Mouse (Mus musculus) neural tube, embryonic 12.5 days (tissue): ENCODE results near the gene Hivep3. TPM values are rescaled to one million over a fixed set of nuclear protein-coding genes. Genes with fewer than 3 reads are reported as not detected.

Source experiments
- ATAC-seq: fragments of 200-750 bp; cut with Nextera tagmentation; 2 replicates; pipeline ENCODE4 v1.8.0; 2017; ENCODE audit warnings: low read depth, mild to moderate bottlenecking, moderate TSS enrichment, moderate library complexity; ENCODE audit not compliant: low FRiP score
- H3K27ac ChIP-seq: fragments of 300-500 bp; sonication (generic); 2 replicates; pipeline ENCODE4 v1.5.1; 2016
- H3K27me3 ChIP-seq: fragments of 300-500 bp; sonication (generic); replicated peaks from 2 replicates; pipeline ENCODE4 v1.6.1; 2016; ENCODE audit warnings: mild to moderate bottlenecking
- H3K36me3 ChIP-seq: fragments of 300-500 bp; sonication (generic); 2 replicates; pipeline ENCODE4 v1.6.1; 2016; ENCODE audit warnings: mild to moderate bottlenecking
- H3K4me1 ChIP-seq: fragments of 300-500 bp; sonication (generic); 2 replicates; pipeline ENCODE4 v1.6.1; 2016
- H3K4me2 ChIP-seq: fragments of 300-500 bp; sonication (generic); replicated peaks from 2 replicates; pipeline ENCODE4 v1.6.1; 2016; ENCODE audit warnings: mild to moderate bottlenecking
- H3K4me3 ChIP-seq: fragments of 300-500 bp; sonication (generic); 2 replicates; pipeline ENCODE4 v1.5.1; 2016
- H3K9ac ChIP-seq: fragments of 300-500 bp; sonication (generic); 2 replicates; pipeline ENCODE4 v1.6.1; 2016; ENCODE audit warnings: mild to moderate bottlenecking
- H3K9me3 ChIP-seq: fragments of 300-500 bp; sonication (generic); 2 replicates; pipeline ENCODE4 v1.6.1; 2016; ENCODE audit warnings: mild to moderate bottlenecking
- WGBS: fragments of 180-500 bp; shearing (Covaris S2); methylation state at CpG from one replicate; pipeline ENCODE4 v1.1.7; 2016; 5-methylcytosine and 5-hydroxymethylcytosine counted together
- polyA plus RNA-seq: library from polyadenylated mRNA; unstranded; fragments of >200 nt; fragmentation: Nextera tagmentation; extraction: Ambion mirVana; gene quantifications from 2 replicates; pipeline ENCODE4 v1.2.1, GENCODE M21; 2016

The Hivep3 gene
- polyA plus RNA-seq, 1 experiment from 2014 or later: 11.9 TPM

DNA sequence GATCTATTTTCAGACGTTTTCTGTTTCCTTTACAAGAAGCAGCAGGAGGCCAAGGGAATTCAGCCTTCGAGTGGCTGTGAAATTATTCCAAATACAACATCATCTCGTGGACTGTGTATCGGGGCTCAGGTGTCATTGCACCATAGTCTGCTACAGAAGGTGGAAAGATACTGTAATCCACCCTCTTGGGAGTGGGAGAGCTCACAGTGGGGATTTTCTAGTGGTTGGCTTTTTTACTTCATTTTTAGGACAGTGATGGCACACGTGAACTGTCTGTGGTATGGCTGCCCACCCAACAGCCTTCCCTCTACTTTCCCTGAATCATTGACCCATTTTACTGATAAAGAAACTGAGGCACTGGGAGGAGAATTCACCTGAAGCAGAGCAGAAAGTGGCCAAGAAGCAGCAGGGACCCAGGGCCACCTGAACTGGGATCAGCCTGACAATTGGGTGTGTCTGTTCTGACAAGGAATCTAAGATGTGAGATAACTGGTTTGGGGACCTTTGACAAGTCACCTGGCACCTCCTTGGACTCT is 233.6 kb downstream of the Hivep3 start:
- Histone ChIP-seq H3K27me3 (no peaks in the 10 kb centered on the region), H3K9me3 (no peaks in the 10 kb centered on the region), H3K27ac (no peak overlapping the region), H3K9ac (no peak overlapping the region), H3K4me1 (peaks cover 27% of the 10 kb centered on the region), H3K4me2 (no peak overlapping the region), H3K4me3 (no peak overlapping the region), H3K36me3 (no peaks in the 10 kb centered on the region)
- WGBS: 57% methylated on average over 5 of the region's 5 CpGs
- no peak for ATAC-seq

GRCm38 (mm10) chr4:119967636-119968035 is 234.1 kb downstream of the Hivep3 start:
- Histone ChIP-seq H3K4me3 (no peak overlapping the region), H3K9ac (no peak overlapping the region), H3K4me2 (no peak overlapping the region), H3K36me3 (no peaks in the 10 kb centered on the region), H3K27me3 (no peaks in the 10 kb centered on the region), H3K4me1 (peaks cover 30% of the 10 kb centered on the region), H3K9me3 (no peaks in the 10 kb centered on the region), H3K27ac (no peak overlapping the region)
- ATAC-seq: no peak
- WGBS: 74% methylated on average over 2 of the region's 2 CpGs

DNA sequence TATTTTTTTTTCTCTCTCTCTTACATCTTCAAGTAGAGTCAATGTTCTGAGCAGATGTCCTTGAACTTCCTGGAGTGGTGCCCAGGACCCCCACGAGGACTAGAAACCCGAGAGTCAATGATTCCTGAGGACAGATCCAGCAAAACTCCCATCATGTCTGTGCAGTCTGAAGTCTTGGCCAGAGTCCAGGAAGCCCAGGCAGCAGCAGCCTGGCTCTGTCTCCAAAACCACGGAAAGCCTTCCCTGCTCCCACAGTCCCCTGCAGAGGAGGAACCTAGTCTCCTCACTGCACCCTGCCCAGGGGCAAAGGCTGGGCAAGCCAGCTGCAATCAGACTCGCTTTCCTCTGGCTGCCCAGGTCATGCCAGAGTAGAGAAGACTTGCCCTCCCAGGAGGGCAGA is 234.5 kb downstream of the Hivep3 start:
- Histone ChIP-seq H3K9me3 (no peaks in the 10 kb centered on the region), H3K36me3 (no peaks in the 10 kb centered on the region), H3K4me3 (no peak overlapping the region), H3K9ac (no peak overlapping the region), H3K4me1 (peaks cover 35% of the 10 kb centered on the region), H3K4me2 (no peak overlapping the region), H3K27me3 (no peaks in the 10 kb centered on the region), H3K27ac (no peak overlapping the region)
- no peak for ATAC-seq
- WGBS: 44% methylated on average over 4 of the region's 4 CpGs

DNA sequence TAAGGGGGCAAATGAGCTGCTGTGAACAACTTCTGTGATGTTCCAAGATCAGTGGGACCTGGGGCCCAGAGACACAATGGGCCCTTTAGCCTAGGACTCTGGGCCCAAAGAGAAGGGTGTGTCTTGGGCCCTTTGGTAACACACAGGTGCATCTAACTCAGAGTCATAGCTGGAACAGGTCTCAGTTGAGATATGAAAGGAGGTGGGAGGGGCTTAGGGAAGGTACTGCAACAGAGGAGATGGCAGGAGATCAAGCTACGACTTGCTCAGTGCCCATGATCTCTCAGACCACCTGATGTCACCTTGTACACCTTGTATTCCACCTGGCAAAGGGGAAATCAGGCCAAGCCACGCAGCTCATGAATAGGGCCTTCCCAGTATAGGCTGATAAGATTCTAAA is 235.3 kb downstream of the Hivep3 start:
- H3K4me3 ChIP-seq: no peak overlapping the region
- H3K4me1 ChIP-seq: peaks cover 35% of the 10 kb centered on the region

DNA sequence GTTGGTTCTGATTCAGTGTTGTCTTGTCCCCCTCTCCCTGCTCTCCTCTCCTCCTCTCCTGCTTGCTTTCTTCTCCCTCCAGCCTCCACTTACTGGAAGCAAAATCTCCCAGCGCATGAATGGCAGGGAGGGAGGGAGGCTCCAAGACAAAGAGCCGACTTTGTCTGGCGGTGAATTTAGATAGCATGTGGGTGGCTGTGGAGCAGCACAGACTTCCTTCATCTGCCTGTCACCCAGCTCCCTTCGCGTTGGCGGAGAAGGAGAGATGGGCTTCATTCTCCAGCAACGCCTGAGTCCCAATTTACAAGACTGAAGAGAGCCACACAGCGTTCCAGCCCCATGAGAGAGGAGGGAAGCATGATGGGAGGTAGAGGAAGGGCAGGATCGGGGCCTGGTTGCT is 236.6 kb downstream of the Hivep3 start:
- WGBS: 50% methylated on average over 9 of the region's 9 CpGs
- Histone ChIP-seq H3K9ac (no peak overlapping the region), H3K4me2 (no peak overlapping the region), H3K4me3 (no peak overlapping the region), H3K4me1 (peaks cover 35% of the 10 kb centered on the region), H3K9me3 (no peaks in the 10 kb centered on the region), H3K27me3 (no peaks in the 10 kb centered on the region), H3K27ac (no peak overlapping the region), H3K36me3 (no peaks in the 10 kb centered on the region)
- no peak for ATAC-seq

More for the DNA sequence above, 235.3 kb downstream of the Hivep3 start:
- Histone ChIP-seq H3K36me3 (no peaks in the 10 kb centered on the region), H3K27ac (no peak overlapping the region), H3K9ac (no peak overlapping the region), H3K9me3 (no peaks in the 10 kb centered on the region), H3K4me2 (no peak overlapping the region), H3K27me3 (no peaks in the 10 kb centered on the region)
- ATAC-seq: no peak
- WGBS: 81% methylated on average over 2 of the region's 2 CpGs

DNA sequence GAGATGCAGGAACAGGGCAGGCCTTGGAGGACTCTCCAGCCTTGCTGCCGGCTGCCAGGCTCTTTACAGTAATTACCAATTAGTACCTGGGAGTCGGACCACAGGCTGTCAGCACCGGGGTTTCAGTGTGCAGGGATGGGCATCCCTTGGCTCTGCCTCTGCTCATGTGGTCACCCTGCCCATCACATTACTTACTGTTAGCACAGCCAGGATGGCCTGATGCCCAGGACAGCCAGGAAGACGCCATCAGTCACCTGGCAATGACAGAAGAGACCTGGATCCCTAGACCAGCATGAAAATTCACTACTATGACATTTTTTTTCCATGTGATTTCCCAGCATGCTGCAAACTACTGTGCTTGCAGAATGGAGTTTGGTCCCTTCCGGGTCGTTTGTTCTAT is 238.8 kb downstream of the Hivep3 start:
- H3K9me3 ChIP-seq: no peaks in the 10 kb centered on the region
- no peak overlapping the region for H3K27ac ChIP-seq
- H3K36me3 ChIP-seq: no peaks in the 10 kb centered on the region
- H3K9ac ChIP-seq: no peak overlapping the region
- WGBS: 69% methylated on average over 6 of the region's 6 CpGs
- H3K4me2 ChIP-seq: no peak overlapping the region
- no peaks in the 10 kb centered on the region for H3K27me3 ChIP-seq
- ATAC-seq: no peak
- H3K4me3 ChIP-seq: no peak overlapping the region
- peaks cover 34% of the 10 kb centered on the region for H3K4me1 ChIP-seq

GRCm38 (mm10) chr4:119973729-119974605 is 240.4 kb downstream of the Hivep3 start:
- Histone ChIP-seq H3K9me3 (no peaks in the 10 kb centered on the region), H3K4me3 (no peak overlapping the region), H3K27me3 (no peaks in the 10 kb centered on the region), H3K4me2 (no peak overlapping the region), H3K27ac (no peak overlapping the region), H3K36me3 (no peaks in the 10 kb centered on the region), H3K9ac (no peak overlapping the region), H3K4me1 (peaks cover 30% of the 10 kb centered on the region; the same call in 1 of the 2 replicates)
- WGBS: 84% methylated on average over 9 of the region's 9 CpGs
- ATAC-seq: no peak

GRCm38 (mm10) chr4:119975242-119975641 is 241.7 kb downstream of the Hivep3 start:
- WGBS: 81% methylated on average over 10 of the region's 10 CpGs
- no peak overlapping the region for H3K9ac ChIP-seq
- H3K36me3 ChIP-seq: no peaks in the 10 kb centered on the region
- ATAC-seq: no peak
- no peaks in the 10 kb centered on the region for H3K9me3 ChIP-seq
- H3K4me1 ChIP-seq: peaks cover 24% of the 10 kb centered on the region; the same call in 1 of the 2 replicates
- H3K27me3 ChIP-seq: no peaks in the 10 kb centered on the region
- no peak overlapping the region for H3K27ac ChIP-seq
- H3K4me3 ChIP-seq: no peak overlapping the region
- H3K4me2 ChIP-seq: no peak overlapping the region

DNA sequence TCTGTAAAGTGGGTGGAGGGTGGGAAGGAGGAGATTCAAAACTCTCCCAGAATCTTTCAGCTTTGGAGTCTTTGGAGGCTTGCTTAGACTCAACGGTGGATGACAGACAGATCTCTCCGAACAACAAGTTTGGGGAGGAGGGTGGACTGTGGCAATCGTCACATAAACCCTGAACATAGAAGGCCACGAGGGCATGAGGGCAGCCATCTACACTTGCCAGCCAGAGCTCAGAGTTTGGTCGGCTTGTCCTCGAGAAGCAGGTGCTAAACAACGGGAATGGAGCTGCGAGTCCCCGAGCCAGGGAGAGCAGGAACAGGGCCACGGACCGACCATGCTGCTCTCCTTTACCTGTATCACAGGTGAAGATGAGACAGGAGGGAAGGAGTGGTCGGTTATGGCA is 242.2 kb downstream of the Hivep3 start:
- Histone ChIP-seq H3K4me3 (no peak overlapping the region), H3K9me3 (no peaks in the 10 kb centered on the region), H3K27me3 (no peaks in the 10 kb centered on the region), H3K4me1 (peaks cover 21% of the 10 kb centered on the region; the same call in 1 of the 2 replicates), H3K27ac (no peak overlapping the region), H3K4me2 (no peak overlapping the region), H3K36me3 (no peaks in the 10 kb centered on the region), H3K9ac (no peak overlapping the region)
- 81% methylated on average over 12 of the region's 12 CpGs for WGBS
- ATAC-seq: 0 out of 2 replicates have a peak, but pooled peaks have one; percentile 5

- Histone ChIP-seq H3K27ac (no peak overlapping the region), H3K36me3 (no peaks in the 10 kb centered on the region), H3K27me3 (no peaks in the 10 kb centered on the region), H3K9ac (no peak overlapping the region), H3K4me3 (no peak overlapping the region), H3K4me1 (peaks cover 21% of the 10 kb centered on the region; the same call in 1 of the 2 replicates), H3K4me2 (no peak overlapping the region), H3K9me3 (no peaks in the 10 kb centered on the region)
- 14% methylated on average over 3 of the region's 3 CpGs for WGBS
- peak; percentile 67; the same call in 1 of the 2 replicates for ATAC-seq
Observed at GRCm38 (mm10) chr4:119976428-119977168, 243.0 kb downstream of the Hivep3 start.

GRCm38 (mm10) chr4:119977817-119978491 is 244.4 kb downstream of the Hivep3 start:
- no peak for ATAC-seq
- no peak overlapping the region for H3K9ac ChIP-seq
- no peak overlapping the region for H3K4me3 ChIP-seq
- no peak overlapping the region for H3K4me2 ChIP-seq
- 80% methylated on average over 7 of the region's 7 CpGs for WGBS
- peaks cover 15% of the 10 kb centered on the region; the same call in 1 of the 2 replicates for H3K4me1 ChIP-seq
- no peaks in the 10 kb centered on the region for H3K36me3 ChIP-seq
- H3K9me3 ChIP-seq: no peaks in the 10 kb centered on the region
- H3K27me3 ChIP-seq: no peaks in the 10 kb centered on the region
- no peak overlapping the region for H3K27ac ChIP-seq
